Mouse (Mus musculus): ENCODE measurements around the gene Mmgt2.

Gene Mmgt2

DNA sequence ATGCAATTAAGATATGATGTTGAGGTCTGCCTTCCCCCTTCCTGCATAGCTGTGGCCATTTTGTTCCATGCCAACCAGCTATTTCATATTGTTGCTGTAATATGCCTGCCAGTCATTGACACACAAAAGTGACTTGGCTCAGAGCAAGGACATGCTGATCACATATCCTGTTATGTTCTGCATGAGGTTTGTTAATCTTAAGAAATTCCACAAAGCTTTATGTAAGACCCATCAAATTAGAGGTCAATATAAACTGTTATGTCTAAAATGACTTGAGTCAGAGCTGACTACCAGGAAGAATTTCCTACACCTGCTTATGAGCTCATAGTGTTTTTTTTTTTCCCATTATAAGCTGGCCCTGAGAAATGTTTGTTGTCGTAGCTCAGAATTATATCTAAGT is 52.8 kb downstream of the Mmgt2 start:
- DNase-seq (ENCODE audit: low spot score in 2 of 2): no peak

DNA sequence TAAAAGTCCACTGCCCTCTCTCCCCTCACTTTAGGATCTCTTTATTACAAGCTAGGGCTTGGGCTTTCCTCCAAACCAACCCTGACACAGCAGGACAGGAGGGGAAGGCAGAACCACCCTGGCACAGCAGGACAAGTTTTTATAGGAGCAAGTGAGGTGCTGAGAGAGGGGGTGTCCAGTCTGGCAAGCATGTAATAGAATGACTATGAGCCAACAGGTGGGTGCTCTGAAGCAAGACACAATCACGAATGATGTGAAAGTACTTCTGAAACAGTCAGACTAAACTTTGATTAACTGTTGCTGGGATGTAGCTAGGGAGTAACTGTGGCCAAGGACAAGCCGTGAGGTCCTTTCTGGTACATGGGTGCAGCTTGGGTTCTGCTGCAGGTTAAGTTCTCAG is 57.7 kb downstream of the Mmgt2 start:
- DNase-seq (ENCODE audit: low spot score in 2 of 2): no peak

DNA sequence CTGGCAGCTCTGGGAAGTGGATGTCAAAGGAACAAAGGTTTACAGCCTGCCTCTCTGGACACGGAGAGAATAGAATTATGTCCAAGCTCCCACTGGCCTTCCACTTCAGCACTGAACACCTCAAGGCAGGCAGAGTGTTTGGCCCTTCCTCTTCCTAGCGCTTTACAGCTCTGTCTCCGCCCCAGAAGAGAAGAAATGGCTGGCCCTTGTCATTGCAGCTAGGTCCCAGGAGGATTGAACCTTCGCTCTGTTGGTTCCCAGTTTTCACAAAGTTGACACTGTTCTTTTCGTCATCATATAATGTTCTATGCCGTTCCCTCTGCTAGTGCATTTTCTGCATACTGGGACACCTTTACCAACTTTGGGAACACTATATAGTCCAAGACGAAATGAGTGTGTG is 59.8 kb downstream of the Mmgt2 start:
- DNase-seq (ENCODE audit: low spot score in 2 of 2): no peak

DNA sequence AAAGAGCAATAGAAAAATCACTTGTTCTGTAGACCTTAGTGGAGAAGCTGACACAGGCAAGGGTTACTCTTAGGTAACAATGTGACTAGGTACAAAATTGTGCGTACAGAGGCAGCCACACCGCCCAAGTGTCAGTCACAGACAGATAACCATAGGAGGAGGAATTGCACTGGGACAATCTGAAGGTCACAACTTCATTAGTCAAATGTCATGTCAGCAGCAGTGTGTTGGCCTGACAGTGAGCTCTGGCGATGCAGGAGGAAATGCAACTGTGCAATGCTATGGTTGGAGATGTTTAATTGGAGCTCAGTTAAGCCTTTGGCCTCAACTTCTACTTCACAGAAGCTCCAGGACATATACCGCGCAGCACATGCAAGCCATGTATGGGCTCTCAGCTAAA is 62.2 kb downstream of the Mmgt2 start:
- no peak for DNase-seq (ENCODE audit: low spot score in 2 of 2)

All from urinary bladder, adult 18-20 months (tissue).